Mouse (Mus musculus) Muller cell, postnatal 12 days (primary cell): ENCODE data around the gene Mlx.

Experiments used
- DNase-seq: peaks from one replicate; pipeline ENCODE4 v3.0.0-alpha.2; 2015; ENCODE audit errors: inconsistent ontology term

The Mlx gene

DNA sequence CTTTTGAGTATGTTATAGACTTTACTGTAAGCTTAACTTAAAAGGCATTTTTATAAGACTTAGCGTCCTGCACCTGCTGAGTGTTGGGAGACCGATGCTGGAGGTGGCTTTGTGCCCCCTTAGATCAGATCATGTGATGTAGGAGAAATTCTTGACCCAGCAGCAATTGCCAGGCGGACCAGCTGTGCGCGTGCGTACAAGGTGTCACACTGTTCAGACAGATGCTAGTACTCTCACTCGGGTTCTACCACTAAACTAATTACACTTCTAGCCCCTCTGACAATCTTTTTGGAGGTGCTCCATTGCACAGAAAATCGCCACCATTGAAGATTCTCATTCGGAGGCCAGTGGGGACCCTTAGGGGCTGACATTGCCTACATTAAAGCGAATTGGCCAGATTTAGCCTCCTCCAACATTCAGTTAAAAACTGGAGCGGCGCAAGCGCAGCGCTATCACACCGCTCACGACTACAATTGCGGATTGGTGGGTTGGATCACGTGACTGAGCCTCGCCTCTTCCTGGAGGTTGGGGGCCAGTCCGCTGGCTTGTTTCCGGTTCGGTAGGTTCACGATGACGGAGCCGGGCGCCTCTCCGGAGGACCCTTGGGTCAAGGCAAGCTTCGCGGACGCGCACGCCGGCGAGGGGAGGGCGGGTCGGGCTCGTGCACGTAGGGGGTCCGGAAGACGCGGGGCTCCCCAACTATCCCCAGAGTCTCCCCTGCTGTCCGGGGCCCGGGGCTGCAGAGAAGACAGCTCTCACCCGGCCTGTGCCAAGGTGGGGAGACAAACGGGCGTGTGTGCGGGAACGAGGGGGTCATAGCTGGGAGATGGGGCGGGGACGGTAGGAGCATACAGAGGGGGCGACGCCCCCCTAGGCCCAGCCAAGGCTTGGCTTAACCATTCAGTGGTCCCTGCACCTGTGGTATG, at the start of gene Mlx:
Gene Mlx, plus strand, starts transcription at position 522 of the 926 bp plus-strand sequence.
- peak; percentile 87 for DNase-seq

DNA sequence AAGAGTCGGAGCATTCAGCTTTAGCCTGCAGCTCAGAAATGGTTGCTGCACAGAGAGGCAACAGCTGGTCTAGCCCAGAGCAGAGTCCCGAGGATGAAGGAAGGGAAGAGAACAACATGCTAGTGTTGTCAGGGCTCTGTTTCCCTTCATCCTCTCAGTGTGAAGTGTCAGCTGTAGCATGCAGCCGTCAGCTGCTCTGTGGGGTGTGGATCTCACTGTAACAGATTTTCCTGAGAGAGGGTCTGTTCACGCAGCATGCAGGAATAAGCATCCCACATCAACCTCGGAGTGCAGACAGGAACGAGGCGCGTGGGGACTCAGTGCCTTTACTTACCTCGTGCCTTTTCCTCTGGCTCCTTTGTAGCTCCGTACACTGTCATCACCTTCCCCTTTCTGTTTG, 49.3 kb upstream of the Mlx start:
- DNase-seq: no peak

DNA sequence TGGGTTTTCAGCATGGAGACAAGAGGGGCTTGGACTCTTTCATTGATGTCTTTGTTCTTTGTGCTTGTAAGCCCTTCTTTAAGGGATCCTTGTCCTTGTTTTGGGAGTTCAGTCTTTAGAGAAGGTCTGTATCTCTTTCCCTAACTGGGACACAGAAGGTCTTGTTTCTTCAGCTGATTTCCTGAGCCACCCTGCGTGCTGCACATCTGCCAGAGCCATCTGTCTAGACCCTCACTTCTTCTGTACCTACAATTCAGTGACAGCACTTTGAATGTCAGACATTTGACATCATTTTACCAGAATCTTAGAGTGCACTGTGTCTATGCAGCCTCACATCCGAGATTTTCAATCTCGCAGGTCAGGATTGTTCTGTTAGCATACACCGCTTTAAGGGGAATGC, 41.3 kb upstream of the Mlx start:
- DNase-seq: no peak

DNA sequence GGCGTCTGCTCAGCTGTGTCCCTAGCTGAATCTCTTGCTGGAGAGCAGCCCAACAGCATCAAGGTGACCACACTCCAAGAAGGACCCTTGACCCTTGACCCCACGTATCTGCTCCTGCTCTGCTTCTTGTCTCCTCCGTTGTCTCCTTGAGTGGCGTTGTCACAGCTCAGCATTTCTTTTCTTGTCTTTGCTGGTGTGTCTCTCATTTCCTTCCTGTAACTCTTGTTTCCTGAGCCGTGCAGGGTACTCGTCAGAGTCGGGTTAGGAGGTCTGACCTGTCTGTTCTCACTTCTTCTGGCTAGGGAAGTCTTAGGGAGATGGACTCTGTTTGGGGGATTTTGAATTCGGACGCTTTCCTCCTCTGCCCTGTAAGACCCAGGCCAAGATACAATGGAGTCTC, 40.6 kb upstream of the Mlx start:
- DNase-seq: no peak

DNA sequence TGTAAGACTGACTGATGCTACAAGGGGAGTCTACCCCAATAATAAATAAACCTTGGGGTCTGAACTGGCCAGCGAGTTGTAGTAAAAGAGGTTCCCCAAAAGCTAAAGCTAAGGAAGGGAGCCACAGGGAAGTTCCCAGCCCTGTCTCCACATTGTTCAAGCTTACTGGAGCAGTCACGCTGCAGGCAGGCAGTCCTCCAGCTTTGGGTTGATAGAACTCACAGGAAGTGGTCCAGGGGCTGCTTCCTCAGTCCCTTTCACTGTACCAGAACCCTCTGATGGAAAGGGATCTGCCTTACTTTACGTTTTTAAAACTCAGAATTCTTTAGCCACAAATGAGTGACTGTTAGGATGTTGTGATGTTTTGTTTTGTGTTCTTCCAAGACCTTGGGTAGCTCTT, 39.6 kb upstream of the Mlx start:
- DNase-seq: no peak

DNA sequence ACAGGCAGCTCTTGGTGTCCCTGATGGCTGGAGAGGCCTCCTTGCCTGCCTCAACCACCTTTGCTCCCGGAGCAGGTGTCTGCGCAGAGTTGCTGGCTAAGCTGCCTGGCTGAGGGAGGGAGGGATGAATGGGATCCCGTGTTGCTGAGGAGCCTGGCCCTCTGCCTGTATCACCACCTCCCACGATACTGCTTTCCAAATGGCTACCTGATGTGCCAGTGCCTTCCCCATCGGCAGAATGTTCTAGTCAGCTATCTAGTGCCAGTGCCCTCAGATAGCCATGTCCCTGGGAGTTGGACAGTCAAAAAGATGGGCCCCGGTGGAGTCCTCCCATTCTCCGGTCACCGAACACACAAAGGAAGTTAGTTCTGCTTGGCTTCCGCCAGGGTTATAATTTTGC, 36.7 kb upstream of the Mlx start:
- DNase-seq: no peak

DNA sequence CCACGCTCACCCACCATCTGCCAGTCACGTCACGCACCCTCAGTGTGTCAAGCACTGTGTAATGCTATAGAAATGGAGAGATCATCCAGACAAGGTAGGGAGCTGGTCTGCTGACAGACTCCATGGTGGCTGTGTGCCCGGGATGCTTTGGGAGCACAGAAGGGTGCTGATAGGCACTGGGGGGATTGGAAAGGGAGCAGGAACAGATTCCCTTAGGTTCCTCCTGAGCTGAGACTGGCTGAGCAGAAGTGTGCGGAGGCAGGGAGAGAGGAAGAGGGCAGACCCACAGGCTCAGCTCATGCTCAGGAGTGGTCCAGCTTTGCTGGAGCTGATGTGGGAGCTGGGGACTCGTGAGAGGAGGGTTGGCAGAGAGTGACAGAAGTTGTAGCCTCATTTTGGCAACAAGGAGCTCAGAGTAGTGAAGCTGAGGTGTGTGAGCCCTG, 36.0 kb upstream of the Mlx start:
- DNase-seq: no peak

DNA sequence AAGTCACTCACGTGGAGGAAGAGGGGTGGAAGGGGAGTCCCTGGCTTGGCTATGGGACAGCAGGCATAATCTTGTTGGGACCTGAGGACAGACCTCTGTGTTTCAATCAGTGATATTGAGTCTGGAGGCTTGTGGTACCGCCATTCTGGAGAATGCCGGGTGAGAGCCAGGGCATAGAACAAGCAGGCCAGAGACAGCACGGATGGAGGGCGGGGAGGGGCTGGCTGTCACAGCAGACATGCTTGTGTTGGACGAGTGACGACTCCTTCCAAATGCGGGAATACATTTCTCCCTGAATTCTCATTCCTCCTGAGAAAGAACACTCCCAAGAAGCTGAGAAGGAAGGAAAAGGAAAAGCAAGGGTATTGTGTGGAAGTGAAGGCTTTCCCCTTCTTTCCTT, 35.5 kb upstream of the Mlx start:
- DNase-seq: no peak

DNA sequence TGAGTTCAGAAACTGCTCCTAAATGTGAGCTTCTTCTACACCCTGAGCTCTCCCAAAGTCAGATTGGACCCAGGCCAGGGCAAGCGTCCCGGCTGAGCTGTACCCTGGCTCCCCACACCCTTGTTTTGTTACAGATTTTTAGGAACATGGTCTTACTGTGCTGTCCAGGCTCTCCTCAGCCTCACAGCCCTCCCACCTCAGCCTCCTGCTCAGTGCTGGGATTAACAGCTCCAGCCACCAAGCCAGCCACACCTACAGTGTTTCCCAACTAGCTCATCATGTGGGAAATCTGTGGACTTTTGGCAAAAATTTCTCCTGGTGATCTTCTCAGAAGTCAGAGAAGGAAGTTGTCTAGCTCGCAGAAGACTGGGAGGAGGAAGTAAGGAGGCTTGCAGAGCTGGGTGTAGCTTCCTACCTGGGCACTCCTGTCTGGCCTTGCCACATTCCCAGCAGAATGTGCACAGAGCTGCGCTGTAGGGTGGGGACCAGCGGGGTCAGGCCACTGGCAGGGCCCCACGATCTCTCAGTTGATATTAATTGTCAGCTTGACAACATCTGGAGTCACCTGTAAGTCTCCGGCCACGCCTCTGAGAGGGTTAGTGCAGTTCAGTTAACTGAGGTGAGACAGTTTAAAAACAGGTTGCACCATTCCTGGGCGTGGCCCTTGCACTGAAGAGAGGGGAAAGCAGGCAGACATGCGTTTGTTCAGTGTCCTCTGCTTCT, 34.2 kb upstream of the Mlx start:
- DNase-seq: no peak

DNA sequence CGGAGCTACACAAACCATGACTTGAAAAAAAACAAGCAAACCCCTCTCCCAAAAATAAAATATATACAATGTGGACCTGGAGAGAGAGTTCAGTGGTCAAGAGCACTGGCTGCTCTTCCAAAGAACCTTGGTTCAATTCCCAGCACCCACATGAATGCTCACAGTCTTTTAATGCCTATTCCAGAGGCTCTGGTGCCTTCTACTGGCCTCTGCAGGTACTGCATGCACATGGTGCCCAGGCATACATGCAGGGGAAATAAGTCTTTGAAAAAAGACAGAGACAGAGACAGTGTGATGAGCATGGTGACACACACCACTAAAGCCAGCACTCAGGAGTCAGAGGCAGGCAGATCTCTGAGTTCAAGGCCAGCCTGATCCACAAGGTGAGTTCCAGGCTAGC, 33.1 kb upstream of the Mlx start:
- DNase-seq: no peak

DNA sequence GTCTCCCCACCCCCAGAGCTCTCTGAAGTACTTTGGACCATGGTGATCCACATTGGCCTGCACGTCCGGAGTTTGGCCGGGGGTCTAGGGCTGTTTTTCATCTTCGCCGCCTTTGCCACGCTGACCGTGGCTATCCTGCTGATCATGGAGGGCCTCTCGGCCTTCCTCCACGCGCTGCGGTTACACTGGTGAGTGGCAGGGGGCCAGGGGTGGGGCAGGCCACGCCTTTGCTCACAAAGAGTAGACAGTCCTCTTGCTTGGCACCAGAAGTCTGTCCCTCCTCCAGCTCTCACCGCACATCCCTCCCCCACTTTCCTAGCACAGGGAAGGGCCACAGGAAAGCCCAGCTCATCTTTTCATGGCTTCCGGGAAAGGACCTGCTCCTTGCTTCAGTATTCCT, 31.7 kb upstream of the Mlx start:
- DNase-seq: no peak

DNA sequence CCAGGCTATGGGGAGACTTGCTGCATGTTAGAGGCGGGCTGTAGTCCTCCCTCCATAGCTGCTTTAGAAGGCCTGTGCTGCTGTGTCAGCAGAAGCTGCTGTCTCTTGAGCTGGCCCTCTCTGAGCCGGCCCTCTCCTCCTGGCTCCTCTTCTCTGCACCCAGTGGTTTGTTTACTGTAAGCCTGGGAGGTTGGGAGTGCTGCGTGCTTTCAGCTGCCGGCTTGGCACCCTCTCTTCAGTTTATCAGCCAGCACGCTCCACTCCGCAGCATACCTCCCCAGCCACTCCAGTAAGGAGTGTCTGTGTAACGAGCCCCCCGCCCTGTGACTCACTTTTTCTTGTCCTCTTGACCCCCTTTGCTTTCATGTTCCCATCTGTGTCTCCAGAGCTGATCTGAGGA, 30.2 kb upstream of the Mlx start:
- peak; percentile 81 for DNase-seq

DNA sequence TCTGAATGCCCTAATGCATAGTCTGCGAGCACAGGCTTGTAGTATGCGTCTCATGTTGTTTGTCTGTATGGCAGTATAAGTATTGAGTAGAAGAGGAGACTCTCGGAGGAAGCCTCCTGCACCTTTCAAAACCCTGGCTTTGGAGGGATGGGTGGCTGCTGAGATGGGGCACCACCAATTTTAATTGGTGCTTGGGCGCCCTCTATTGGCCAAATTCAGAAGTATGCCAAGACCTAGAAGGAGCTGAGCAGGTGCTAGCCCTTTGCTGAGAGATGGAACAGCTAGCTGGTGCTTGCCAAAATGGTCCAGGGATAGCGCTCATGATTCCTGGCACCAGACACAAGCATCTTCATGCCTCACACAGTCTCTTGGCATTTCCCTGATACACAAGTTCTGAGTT, 29.2 kb upstream of the Mlx start:
- DNase-seq: peak; percentile 64

DNA sequence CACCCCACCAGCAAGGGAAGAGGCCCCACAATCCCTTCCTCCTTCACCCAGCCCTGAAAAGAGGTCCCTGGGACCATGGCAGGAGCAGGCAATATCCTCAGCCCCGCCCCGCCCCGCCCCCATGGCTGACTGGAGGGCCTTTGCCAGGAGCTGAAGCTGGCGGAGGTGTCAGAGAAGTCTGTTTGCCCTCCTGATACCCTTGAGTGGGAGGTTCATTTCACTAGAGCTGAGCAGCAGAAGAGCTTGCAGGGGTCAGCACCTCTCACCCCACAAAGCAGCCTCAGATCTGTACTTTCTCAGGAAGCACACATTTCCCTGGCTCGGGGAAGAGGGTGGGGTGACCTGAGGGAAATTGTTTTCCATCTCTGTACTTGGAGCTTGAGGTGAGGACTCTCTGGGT, 28.4 kb upstream of the Mlx start:
- no peak for DNase-seq

DNA sequence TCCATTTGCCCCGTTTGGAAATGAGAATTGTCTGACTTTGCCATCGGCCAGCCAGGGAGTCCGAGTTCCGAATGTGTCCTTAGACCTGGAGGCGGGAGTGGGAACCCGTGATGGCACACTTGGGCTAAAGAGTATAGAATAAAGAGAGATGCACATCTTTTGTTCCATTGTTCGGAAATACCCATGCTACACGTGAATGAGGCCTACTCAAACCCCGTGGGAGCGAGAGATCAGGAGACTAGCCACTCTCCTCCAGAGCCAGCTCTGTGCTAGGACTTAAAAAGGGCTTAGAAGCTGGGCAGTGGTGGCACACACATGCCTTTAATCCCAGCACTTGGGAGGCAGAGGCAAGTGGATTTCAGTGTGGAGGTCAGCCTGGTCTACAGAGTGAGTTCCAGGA, 27.6 kb upstream of the Mlx start:
- DNase-seq: no peak

DNA sequence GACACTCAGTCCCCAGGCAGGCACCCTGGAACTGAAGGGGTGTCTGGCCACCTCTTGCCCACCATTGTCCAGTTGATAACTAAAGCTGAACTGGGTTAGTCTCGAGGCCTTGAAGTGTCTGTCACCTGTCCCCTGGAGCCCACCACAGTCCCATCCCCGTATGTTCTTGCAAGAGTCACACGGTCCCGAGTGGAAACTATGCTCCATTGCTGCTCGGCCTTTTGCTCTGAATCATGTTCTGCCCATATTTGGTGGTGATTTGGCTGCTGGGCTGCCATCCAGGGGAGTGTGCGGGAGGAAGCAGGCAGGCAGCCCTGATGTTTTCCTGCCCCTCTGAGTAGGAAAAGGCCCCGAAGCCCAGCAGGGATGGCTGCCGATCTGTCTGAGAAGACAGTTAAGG, 27.0 kb upstream of the Mlx start:
- DNase-seq: peak; percentile 88

DNA sequence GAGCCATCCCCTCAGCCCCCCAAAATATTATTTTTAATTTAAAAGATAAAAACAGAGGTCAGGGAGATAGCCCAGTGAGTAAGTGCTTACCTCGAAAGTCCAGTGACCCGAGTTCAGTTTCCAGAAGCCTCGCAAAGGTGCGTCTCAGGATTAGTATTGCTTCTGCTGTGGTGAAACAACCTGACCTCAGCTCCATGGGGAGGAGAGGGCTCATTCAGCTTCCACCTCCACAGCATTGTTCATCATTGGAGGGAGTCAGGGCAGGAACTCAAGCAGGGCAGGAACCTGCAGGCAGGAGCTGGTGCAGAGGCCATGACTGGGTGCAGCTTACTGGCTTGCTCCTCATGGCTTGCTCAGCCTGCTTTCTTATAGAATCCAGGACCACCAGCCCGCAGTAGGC, 26.0 kb upstream of the Mlx start:
- DNase-seq: no peak

DNA sequence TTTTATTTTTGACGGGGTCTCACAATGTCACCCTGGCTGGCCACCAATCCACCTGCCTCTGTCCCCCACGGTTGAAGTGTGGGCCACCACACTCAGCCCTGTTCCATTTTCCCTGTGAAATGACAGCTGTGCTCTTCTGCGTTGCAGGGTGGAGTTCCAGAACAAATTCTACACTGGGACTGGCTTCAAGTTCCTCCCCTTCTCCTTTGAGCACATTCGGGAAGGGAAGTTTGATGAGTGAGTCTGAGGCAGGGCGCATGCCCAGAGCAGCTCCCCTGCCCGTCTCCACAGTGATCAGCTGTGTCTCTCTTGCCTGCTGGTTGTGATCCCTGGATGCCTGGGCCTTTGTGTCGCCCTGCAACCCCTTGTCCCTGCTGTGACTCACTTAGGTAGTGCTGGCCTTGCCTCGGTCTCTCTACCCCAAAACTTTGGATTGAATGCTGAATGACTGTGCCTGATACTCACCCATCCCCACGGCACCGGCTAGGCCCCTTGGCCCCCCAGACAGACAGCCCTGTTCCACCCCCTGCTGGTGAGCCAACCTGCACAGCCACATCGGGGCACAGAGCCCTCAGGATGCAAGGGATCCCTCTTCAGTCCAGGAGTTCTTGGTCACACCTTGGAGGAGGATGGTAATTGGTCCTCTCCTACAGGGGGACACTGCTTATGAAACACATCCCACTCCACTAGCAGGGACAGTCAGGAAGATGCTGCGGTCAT, 24.8 kb upstream of the Mlx start:
- DNase-seq: peak; percentile 50

DNA sequence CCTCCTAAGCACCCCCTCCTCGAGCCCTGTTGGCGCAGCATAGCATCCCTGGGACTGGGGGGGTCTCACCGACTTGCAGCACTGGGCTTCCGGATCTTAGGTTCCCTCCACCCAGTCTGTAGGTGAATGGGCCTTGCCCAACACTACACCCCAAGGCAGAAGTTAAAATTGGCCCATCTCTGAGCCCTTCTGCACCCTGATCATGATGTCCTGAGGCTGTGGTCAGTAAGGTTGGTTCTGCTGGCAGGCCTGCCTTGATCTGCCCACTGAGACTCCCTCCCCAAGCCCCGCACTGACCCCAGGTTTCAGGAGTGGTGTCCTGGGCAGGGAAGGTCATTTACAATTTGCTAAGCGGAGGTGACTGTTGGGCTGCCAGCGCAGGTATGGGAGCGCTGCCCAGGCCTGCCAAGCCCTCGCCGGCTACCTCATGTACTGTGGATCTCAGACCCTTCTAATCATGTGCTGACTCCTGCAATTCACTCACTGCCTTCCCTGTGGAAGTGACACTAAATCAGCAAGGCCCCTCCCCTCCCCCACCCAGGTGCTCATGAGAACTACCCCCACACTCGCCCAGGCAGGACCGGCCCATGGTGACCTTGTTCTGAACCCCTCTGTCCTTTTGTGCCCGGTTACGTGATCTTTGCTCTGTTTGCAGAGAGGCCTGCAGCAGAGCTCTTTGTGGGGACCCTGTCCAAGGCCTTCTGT, 24.0 kb upstream of the Mlx start:
- no peak for DNase-seq

DNA sequence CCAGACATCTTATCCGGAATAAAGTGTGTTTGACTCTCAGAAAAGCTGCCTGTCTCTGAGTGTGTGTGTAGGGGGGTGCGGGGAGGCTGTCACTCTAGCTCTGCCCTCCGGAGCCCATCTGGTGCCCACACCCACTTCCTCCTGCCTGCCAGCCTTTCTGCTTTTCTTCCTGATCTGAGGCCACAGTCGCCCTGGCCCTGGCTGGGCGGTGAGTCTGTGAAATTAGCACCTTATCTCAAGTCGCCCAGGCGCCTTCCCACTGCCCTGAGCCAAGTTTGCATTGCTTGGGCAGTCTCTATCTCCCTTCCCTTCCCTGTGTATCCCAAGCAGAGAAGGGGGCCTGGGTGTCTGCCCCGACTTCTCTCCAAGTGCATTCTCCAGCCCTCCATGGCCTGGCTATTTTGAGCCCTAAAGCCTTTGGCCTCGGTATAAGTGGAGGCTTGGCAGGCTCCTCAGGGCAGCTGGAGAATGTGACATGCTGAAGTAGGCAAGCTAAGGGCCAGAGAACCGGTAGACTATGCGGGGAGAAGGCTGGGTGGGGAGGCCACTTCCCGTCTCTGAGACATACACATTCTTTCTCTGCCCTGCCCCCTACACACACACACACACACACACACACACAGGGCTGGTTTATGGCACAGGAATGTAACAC, 23.3 kb upstream of the Mlx start:
- DNase-seq: peak; percentile 67

DNA sequence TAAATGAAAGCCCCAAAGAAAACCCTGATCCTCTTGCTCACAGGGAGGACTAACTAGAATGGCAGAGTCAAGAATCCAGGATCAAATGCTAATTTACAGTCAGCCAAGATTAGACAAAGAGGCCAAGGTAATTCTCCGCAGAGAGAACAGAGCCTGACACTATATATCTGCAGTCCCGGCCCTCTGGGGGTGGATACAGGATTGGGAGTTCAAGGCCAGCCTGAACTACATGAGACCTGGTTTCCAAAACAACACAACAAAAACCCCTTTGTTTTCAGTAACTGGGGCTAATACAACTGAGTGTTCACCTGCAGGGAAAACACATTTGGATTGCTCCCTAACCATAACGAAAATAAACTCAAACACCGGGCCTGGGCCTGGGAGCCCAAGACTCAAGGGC, 22.6 kb upstream of the Mlx start:
- DNase-seq: no peak
